Mouse (Mus musculus): ENCODE results near the gene Mdm2. TPM values are rescaled to one million over a fixed set of nuclear protein-coding genes. Genes with fewer than 3 reads are reported as not detected.

The Mdm2 gene
- polyA plus RNA-seq, 1 experiment from 2014 or later: 51.2 TPM

- ATAC-seq (ENCODE audit: low read depth): no peak
- Histone ChIP-seq H3K4me3 (ENCODE audit: low read length) (no peak overlapping the region), H3K9ac (ENCODE audit: low read length) (no peak overlapping the region), H3K4me2 (ENCODE audit: low read depth, low read length) (no peak overlapping the region), H3K4me1 (replicated peaks; ENCODE audit: control insufficient read depth, insufficient read depth, low read length) (no peaks in the 10 kb centered on the region), H3K36me3 (ENCODE audit: control insufficient read depth, insufficient read depth, low read length) (no peaks in the 10 kb centered on the region), H3K27ac (ENCODE audit: low read length) (no peak overlapping the region), H3K27me3 (ENCODE audit: control insufficient read depth, insufficient read depth, low read depth, low read length) (no peaks in the 10 kb centered on the region), H3K9me3 (ENCODE audit: control insufficient read depth, low read length) (no peaks in the 10 kb centered on the region)
- WGBS: 83% methylated on average over 13 of the region's 13 CpGs
Observed at GRCm38 (mm10) chr10:117647158-117647505, 63.4 kb downstream of the Mdm2 start.

- no peak overlapping the region for H3K4me2 ChIP-seq (ENCODE audit: low read depth, low read length)
- ATAC-seq (ENCODE audit: low read depth): no peak
- H3K36me3 ChIP-seq (ENCODE audit: control insufficient read depth, insufficient read depth, low read length): no peaks in the 10 kb centered on the region
- WGBS: 91% methylated on average over 5 of the region's 5 CpGs
- no peaks in the 10 kb centered on the region for H3K9me3 ChIP-seq (ENCODE audit: control insufficient read depth, low read length)
- H3K4me3 ChIP-seq (ENCODE audit: low read length): no peak overlapping the region
- H3K27ac ChIP-seq (ENCODE audit: low read length): no peak overlapping the region
- no peaks in the 10 kb centered on the region for H3K4me1 ChIP-seq (replicated peaks; ENCODE audit: control insufficient read depth, insufficient read depth, low read length)
- H3K27me3 ChIP-seq (ENCODE audit: control insufficient read depth, insufficient read depth, low read depth, low read length): no peaks in the 10 kb centered on the region
- no peak overlapping the region for H3K9ac ChIP-seq (ENCODE audit: low read length)
Observed at GRCm38 (mm10) chr10:117646482-117647157, 63.9 kb downstream of the Mdm2 start.

GRCm38 (mm10) chr10:117645487-117645964, 65.0 kb downstream of the Mdm2 start:
- no peaks in the 10 kb centered on the region for H3K27me3 ChIP-seq (ENCODE audit: control insufficient read depth, insufficient read depth, low read depth, low read length)
- H3K36me3 ChIP-seq (ENCODE audit: control insufficient read depth, insufficient read depth, low read length): no peaks in the 10 kb centered on the region
- 75% methylated on average over 7 of the region's 7 CpGs for WGBS
- H3K27ac ChIP-seq (ENCODE audit: low read length): no peak overlapping the region
- no peak for ATAC-seq (ENCODE audit: low read depth)
- H3K4me2 ChIP-seq (ENCODE audit: low read depth, low read length): no peak overlapping the region
- no peaks in the 10 kb centered on the region for H3K4me1 ChIP-seq (replicated peaks; ENCODE audit: control insufficient read depth, insufficient read depth, low read length)
- H3K9ac ChIP-seq (ENCODE audit: low read length): no peak overlapping the region
- H3K4me3 ChIP-seq (ENCODE audit: low read length): no peak overlapping the region
- H3K9me3 ChIP-seq (ENCODE audit: control insufficient read depth, low read length): no peaks in the 10 kb centered on the region

GRCm38 (mm10) chr10:117644828-117645227, 65.7 kb downstream of the Mdm2 start:
- no peak overlapping the region for H3K4me2 ChIP-seq (ENCODE audit: low read depth, low read length)
- no peaks in the 10 kb centered on the region for H3K4me1 ChIP-seq (replicated peaks; ENCODE audit: control insufficient read depth, insufficient read depth, low read length)
- H3K27ac ChIP-seq (ENCODE audit: low read length): no peak overlapping the region
- no peaks in the 10 kb centered on the region for H3K36me3 ChIP-seq (ENCODE audit: control insufficient read depth, insufficient read depth, low read length)
- H3K9ac ChIP-seq (ENCODE audit: low read length): no peak overlapping the region
- H3K27me3 ChIP-seq (ENCODE audit: control insufficient read depth, insufficient read depth, low read depth, low read length): no peaks in the 10 kb centered on the region
- no peak overlapping the region for H3K4me3 ChIP-seq (ENCODE audit: low read length)
- no peak for ATAC-seq (ENCODE audit: low read depth)
- 80% methylated on average over 11 of the region's 11 CpGs for WGBS
- H3K9me3 ChIP-seq (ENCODE audit: control insufficient read depth, low read length): no peaks in the 10 kb centered on the region

GRCm38 (mm10) chr10:117644429-117644748, 66.2 kb downstream of the Mdm2 start:
- Histone ChIP-seq H3K9ac (ENCODE audit: low read length) (no peak overlapping the region), H3K4me1 (replicated peaks; ENCODE audit: control insufficient read depth, insufficient read depth, low read length) (no peaks in the 10 kb centered on the region), H3K4me3 (ENCODE audit: low read length) (no peak overlapping the region), H3K36me3 (ENCODE audit: control insufficient read depth, insufficient read depth, low read length) (no peaks in the 10 kb centered on the region), H3K4me2 (ENCODE audit: low read depth, low read length) (no peak overlapping the region), H3K9me3 (ENCODE audit: control insufficient read depth, low read length) (no peaks in the 10 kb centered on the region), H3K27me3 (ENCODE audit: control insufficient read depth, insufficient read depth, low read depth, low read length) (no peaks in the 10 kb centered on the region), H3K27ac (ENCODE audit: low read length) (no peak overlapping the region)
- WGBS: 71% methylated on average over 8 of the region's 8 CpGs
- no peak for ATAC-seq (ENCODE audit: low read depth)

GRCm38 (mm10) chr10:117643711-117644428, 66.7 kb downstream of the Mdm2 start:
- no peak overlapping the region for H3K4me2 ChIP-seq (ENCODE audit: low read depth, low read length)
- H3K9ac ChIP-seq (ENCODE audit: low read length): no peak overlapping the region
- no peak overlapping the region for H3K4me3 ChIP-seq (ENCODE audit: low read length)
- H3K36me3 ChIP-seq (ENCODE audit: control insufficient read depth, insufficient read depth, low read length): no peaks in the 10 kb centered on the region
- H3K4me1 ChIP-seq (replicated peaks; ENCODE audit: control insufficient read depth, insufficient read depth, low read length): no peaks in the 10 kb centered on the region
- WGBS: 87% methylated on average over 12 of the region's 12 CpGs
- no peak overlapping the region for H3K27ac ChIP-seq (ENCODE audit: low read length)
- H3K9me3 ChIP-seq (ENCODE audit: control insufficient read depth, low read length): no peaks in the 10 kb centered on the region
- H3K27me3 ChIP-seq (ENCODE audit: control insufficient read depth, insufficient read depth, low read depth, low read length): no peaks in the 10 kb centered on the region
- ATAC-seq (ENCODE audit: low read depth): no peak

GRCm38 (mm10) chr10:117643302-117643701, 67.3 kb downstream of the Mdm2 start:
- Histone ChIP-seq H3K4me1 (replicated peaks; ENCODE audit: control insufficient read depth, insufficient read depth, low read length) (no peaks in the 10 kb centered on the region), H3K4me2 (ENCODE audit: low read depth, low read length) (no peak overlapping the region), H3K27ac (ENCODE audit: low read length) (no peak overlapping the region), H3K27me3 (ENCODE audit: control insufficient read depth, insufficient read depth, low read depth, low read length) (no peaks in the 10 kb centered on the region), H3K36me3 (ENCODE audit: control insufficient read depth, insufficient read depth, low read length) (no peaks in the 10 kb centered on the region), H3K9ac (ENCODE audit: low read length) (no peak overlapping the region), H3K9me3 (ENCODE audit: control insufficient read depth, low read length) (no peaks in the 10 kb centered on the region), H3K4me3 (ENCODE audit: low read length) (no peak overlapping the region)
- no peak for ATAC-seq (ENCODE audit: low read depth)
- 57% methylated on average over 6 of the region's 6 CpGs for whole genome bisulfite sequencing

GRCm38 (mm10) chr10:117642491-117643262, 67.9 kb downstream of the Mdm2 start:
- no peaks in the 10 kb centered on the region for H3K9me3 ChIP-seq (ENCODE audit: control insufficient read depth, low read length)
- ATAC-seq (ENCODE audit: low read depth): no peak
- no peaks in the 10 kb centered on the region for H3K27me3 ChIP-seq (ENCODE audit: control insufficient read depth, insufficient read depth, low read depth, low read length)
- no peaks in the 10 kb centered on the region for H3K36me3 ChIP-seq (ENCODE audit: control insufficient read depth, insufficient read depth, low read length)
- no peak overlapping the region for H3K4me2 ChIP-seq (ENCODE audit: low read depth, low read length)
- no peak overlapping the region for H3K4me3 ChIP-seq (ENCODE audit: low read length)
- 87% methylated on average over 15 of the region's 15 CpGs for WGBS
- H3K9ac ChIP-seq (ENCODE audit: low read length): no peak overlapping the region
- no peak overlapping the region for H3K27ac ChIP-seq (ENCODE audit: low read length)
- no peaks in the 10 kb centered on the region for H3K4me1 ChIP-seq (replicated peaks; ENCODE audit: control insufficient read depth, insufficient read depth, low read length)

- Histone ChIP-seq H3K27ac (ENCODE audit: low read length) (no peak overlapping the region), H3K4me3 (ENCODE audit: low read length) (no peak overlapping the region), H3K9ac (ENCODE audit: low read length) (no peak overlapping the region), H3K9me3 (ENCODE audit: control insufficient read depth, low read length) (no peaks in the 10 kb centered on the region), H3K27me3 (ENCODE audit: control insufficient read depth, insufficient read depth, low read depth, low read length) (no peaks in the 10 kb centered on the region), H3K4me1 (replicated peaks; ENCODE audit: control insufficient read depth, insufficient read depth, low read length) (no peaks in the 10 kb centered on the region), H3K4me2 (ENCODE audit: low read depth, low read length) (no peak overlapping the region), H3K36me3 (ENCODE audit: control insufficient read depth, insufficient read depth, low read length) (no peaks in the 10 kb centered on the region)
- 81% methylated on average over 9 of the region's 9 CpGs for WGBS
- ATAC-seq (ENCODE audit: low read depth): no peak
Observed at GRCm38 (mm10) chr10:117642201-117642450, 68.4 kb downstream of the Mdm2 start.

Data from lung, embryonic 16.5 days (tissue).